Mouse (Mus musculus) frontal cortex, postnatal 25 days (tissue): ENCODE measurements around the gene Msi2.

ENCODE experiments used
- DNase-seq, 2 experiments: peaks; one replicate each; pipeline ENCODE4 v3.0.0; 2022; ENCODE audit warnings: low spot score in 2 of 2

The Msi2 gene

GRCm38 (mm10) chr11:88515736-88516583 lies 202.4 kb downstream of the Msi2 start:
- no peak for DNase-seq

GRCm38 (mm10) chr11:88515267-88515666 lies 203.0 kb downstream of the Msi2 start:
- no peak for DNase-seq

- no peak for DNase-seq
Observed at GRCm38 (mm10) chr11:88514151-88514926, 204.0 kb downstream of the Msi2 start.

GRCm38 (mm10) chr11:88512580-88512979 lies 205.7 kb downstream of the Msi2 start:
- no peak for DNase-seq

GRCm38 (mm10) chr11:88510282-88510850 lies 207.9 kb downstream of the Msi2 start:
- DNase-seq: no peak

GRCm38 (mm10) chr11:88509464-88509863 lies 208.8 kb downstream of the Msi2 start:
- no peak for DNase-seq

GRCm38 (mm10) chr11:88508133-88508532 lies 210.2 kb downstream of the Msi2 start:
- DNase-seq: no peak

- no peak for DNase-seq
Observed at GRCm38 (mm10) chr11:88506544-88507419, 211.5 kb downstream of the Msi2 start.

GRCm38 (mm10) chr11:88506109-88506508 lies 212.2 kb downstream of the Msi2 start:
- DNase-seq: no peak

GRCm38 (mm10) chr11:88502566-88502965 lies 215.7 kb downstream of the Msi2 start:
- DNase-seq: no peak

- DNase-seq: no peak
Observed at GRCm38 (mm10) chr11:88498491-88498890, 219.8 kb downstream of the Msi2 start.

- DNase-seq: no peak
Observed at GRCm38 (mm10) chr11:88496460-88496859, 221.9 kb downstream of the Msi2 start.

- no peak for DNase-seq
Observed at GRCm38 (mm10) chr11:88495759-88496158, 222.6 kb downstream of the Msi2 start.

- DNase-seq: no peak
Observed at GRCm38 (mm10) chr11:88495018-88495417, 223.3 kb downstream of the Msi2 start.

GRCm38 (mm10) chr11:88493795-88494559 lies 224.3 kb downstream of the Msi2 start:
- no peak for DNase-seq

GRCm38 (mm10) chr11:88492585-88492984 lies 225.7 kb downstream of the Msi2 start:
- DNase-seq: no peak

GRCm38 (mm10) chr11:88489985-88490384 lies 228.3 kb downstream of the Msi2 start:
- DNase-seq: no peak

GRCm38 (mm10) chr11:88488941-88489724 lies 229.2 kb downstream of the Msi2 start:
- DNase-seq: no peak

GRCm38 (mm10) chr11:88488175-88488940 lies 230.0 kb downstream of the Msi2 start:
- DNase-seq: no peak
